In genomic region chr10:93830931-93831729, GRCm38 (mm10) we compare ENCODE assay signal across 9 mouse cellular contexts. TPM values are rescaled to one million over a fixed set of nuclear protein-coding genes. Genes with fewer than 3 reads are reported as not detected.
DNase-seq lines count a peak whose midpoint lies in the region; ATAC-seq lines count a peak whose summit lies in the region.
"Had no signal": no experiment of that assay in that cellular context is flagged by ENCODE, and none has a peak within 500 bp of the region (broad histone marks: within the 10 kb centered on the region; RNA-seq: fewer than 3 reads in every experiment).

TSS of gene Usp44 (plus strand) at chr10:93831555.

- no peaks in the 10 kb centered on the region for H3K36me3 ChIP-seq in megakaryocyte, embryonic 14.5 days (replicated peaks; ENCODE audit: low read length)
- H3K36me3 ChIP-seq in embryonic facial prominence, embryonic 14.5 days (ENCODE audit: control insufficient read depth, insufficient read depth, low read length), result no peaks in the 10 kb centered on the region
- no peaks in the 10 kb centered on the region for H3K36me3 ChIP-seq in intestine, embryonic 15.5 days
- H3K36me3 ChIP-seq in neural tube, embryonic 15.5 days, result no peaks in the 10 kb centered on the region

- no peak for ATAC-seq in megakaryocyte, adult 5-6 weeks (ENCODE audit: poor library complexity, severe bottlenecking)
- ATAC-seq in embryonic facial prominence, embryonic 14.5 days (ENCODE audit: low read depth), result no peak
- ATAC-seq in intestine, embryonic 15.5 days, result no peak
- no peak for ATAC-seq in neural tube, embryonic 15.5 days (ENCODE audit: low FRiP score)

- no peak for DNase-seq in embryonic facial prominence, embryonic 14.5 days (ENCODE audit: low spot score)
- no peak for DNase-seq in adrenal gland, postnatal 36 days
- no peak for DNase-seq in cerebellum, postnatal 4 days (ENCODE audit: low spot score in 2 of 2)
- no peak for DNase-seq in thymus, postnatal 25 days
- DNase-seq: kidney, adult 9 months had no signal

- H3K4me2 ChIP-seq in embryonic facial prominence, embryonic 14.5 days (ENCODE audit: low read depth, low read length), result peak within 1 kb of the TSS; percentile 15
- H3K4me2 ChIP-seq in intestine, embryonic 15.5 days (replicated peaks), result peak within 1 kb of the TSS; percentile 15
- peak within 1 kb of the TSS; percentile 19 for H3K4me2 ChIP-seq in neural tube, embryonic 15.5 days

- no peak within 1 kb of the TSS for H3K9ac ChIP-seq in embryonic facial prominence, embryonic 14.5 days (ENCODE audit: low read depth, low read length)
- no peak within 1 kb of the TSS for H3K9ac ChIP-seq in intestine, embryonic 15.5 days
- H3K9ac ChIP-seq in neural tube, embryonic 15.5 days (replicated peaks), result no peak within 1 kb of the TSS

- H3K27me3 ChIP-seq in megakaryocyte, embryonic 14.5 days (replicated peaks), result peaks cover 20% of the 10 kb centered on the region
- H3K27me3 ChIP-seq in embryonic facial prominence, embryonic 14.5 days (replicated peaks; ENCODE audit: control insufficient read depth, insufficient read depth, low read length), result peaks cover 50% of the 10 kb centered on the region
- peaks cover 50% of the 10 kb centered on the region for H3K27me3 ChIP-seq in intestine, embryonic 15.5 days (replicated peaks)
- peaks cover 41% of the 10 kb centered on the region for H3K27me3 ChIP-seq in neural tube, embryonic 15.5 days (replicated peaks)

- peaks cover 34% of the 10 kb centered on the region for H3K4me1 ChIP-seq in megakaryocyte, embryonic 14.5 days
- H3K4me1 ChIP-seq in embryonic facial prominence, embryonic 14.5 days (ENCODE audit: control insufficient read depth, insufficient read depth, low read length), result peaks cover 9% of the 10 kb centered on the region; the same call in 1 of the 2 replicates
- H3K4me1 ChIP-seq in intestine, embryonic 15.5 days (replicated peaks), result peaks cover 10% of the 10 kb centered on the region
- H3K4me1 ChIP-seq in neural tube, embryonic 15.5 days, result peaks cover 16% of the 10 kb centered on the region

- 11% methylated on average over 22 of the region's 22 CpGs for WGBS in embryonic facial prominence, embryonic 14.5 days
- whole genome bisulfite sequencing in intestine, embryonic 15.5 days, result 11% methylated on average over 22 of the region's 22 CpGs
- 13% methylated on average over 22 of the region's 22 CpGs for WGBS in neural tube, embryonic 15.5 days

- H3K9me3 ChIP-seq in megakaryocyte, embryonic 14.5 days, result no peaks in the 10 kb centered on the region
- no peaks in the 10 kb centered on the region for H3K9me3 ChIP-seq in embryonic facial prominence, embryonic 14.5 days (ENCODE audit: control insufficient read depth, low read length)
- no peaks in the 10 kb centered on the region for H3K9me3 ChIP-seq in intestine, embryonic 15.5 days
- no peaks in the 10 kb centered on the region for H3K9me3 ChIP-seq in neural tube, embryonic 15.5 days (replicated peaks)

- peak within 1 kb of the TSS; percentile 83 for H3K4me3 ChIP-seq in megakaryocyte, embryonic 14.5 days (replicated peaks)
- H3K4me3 ChIP-seq in embryonic facial prominence, embryonic 14.5 days (ENCODE audit: low read depth, low read length), result peak within 1 kb of the TSS; percentile 12; the same call in 1 of the 2 replicates
- 0 out of 2 replicates have a peak within 1 kb of the TSS, but pooled peaks have one; percentile 0 for H3K4me3 ChIP-seq in intestine, embryonic 15.5 days (replicated peaks)
- no peak within 1 kb of the TSS for H3K4me3 ChIP-seq in neural tube, embryonic 15.5 days (replicated peaks)

- no peak within 1 kb of the TSS for H3K27ac ChIP-seq in embryonic facial prominence, embryonic 14.5 days (replicated peaks; ENCODE audit: low read depth, low read length)
- no peak within 1 kb of the TSS for H3K27ac ChIP-seq in intestine, embryonic 15.5 days
- H3K27ac ChIP-seq in neural tube, embryonic 15.5 days (replicated peaks), result no peak within 1 kb of the TSS

RNA-seq across cellular contexts. Expression of gene Usp44, which starts in this region (rescaled TPM):
- not detected in 2 replicates for polyA plus RNA-seq in megakaryocyte, embryonic 14.5 days (2012; ENCODE audit: insufficient read depth, low replicate concordance)
- 0.09 TPM in 1 of 2 replicates, not detected in the other for total RNA-seq in megakaryocyte, adult 5-6 weeks (2015)
- total RNA-seq in megakaryocyte, adult 5-6 weeks (2017), result 0.41 TPM in 1 of 2 replicates, not detected in the other
- polyA plus RNA-seq in embryonic facial prominence, embryonic 14.5 days (2014; fragmentation: Nextera tagmentation; extraction: Ambion mirVana), result 0.63 and 1.2 TPM in 2 replicates
- 0.38 and 0.43 TPM in 2 replicates for polyA plus RNA-seq in intestine, embryonic 15.5 days (2015; fragmentation: Nextera tagmentation; extraction: Ambion mirVana)
- polyA plus RNA-seq in neural tube, embryonic 15.5 days (2015; fragmentation: Nextera tagmentation; extraction: Ambion mirVana), result 0.08 and 0.37 TPM in 2 replicates
- total RNA-seq in adrenal gland, postnatal 36 days (2021), result not detected
